Mouse (Mus musculus) liver, embryonic 14.5 days (tissue): ENCODE results near the gene Prr14.

ENCODE experiments used
- CTCF ChIP-seq: IDR thresholded peaks from 2 replicates; pipeline ENCODE4 v1.5.1; 2016; ENCODE audit warnings: antibody characterized with exemption, low read depth, control low read depth
- EP300 ChIP-seq: IDR thresholded peaks from 2 replicates; pipeline ENCODE4 v1.6.1; 2016; ENCODE audit warnings: antibody characterized with exemption, low read depth

- TF ChIP-seq CTCF (no peak), EP300 (no peak)
Measured at GRCm38 (mm10) chr7:127511241-127511640, 51.8 kb downstream of the Prr14 start.
